Mouse (Mus musculus) G1E (cell line): ENCODE measurements at regions not wholly inside any gene's neighbourhood (a gene's known extent, or its start where the extent isn't known, plus 50 kb on each side); places are given as distances from the start of the nearest gene placed in this dataset.

ENCODE experiments used
- CTCF ChIP-seq: IDR thresholded peaks from 2 replicates; pipeline ENCODE4 v1.5.1; 2012; ENCODE audit warnings: low read depth, low read length, inconsistent platforms, mixed read lengths
- GATA1 ChIP-seq: IDR thresholded peaks from 2 replicates; pipeline ENCODE4 v1.6.1; 2012; ENCODE audit warnings: borderline replicate concordance, low read length, inconsistent platforms, mixed read lengths

- TF ChIP-seq CTCF: 0 out of 2 replicates have a peak, but pooled peaks have one; percentile 22
- no peak for TF ChIP-seq GATA1
Measured at GRCm38 (mm10) chr17:49282498-49282897, 145.7 kb upstream of the Mocs1 start.
